Mouse (Mus musculus): Measurements from ENCODE around the gene Nlgn2.

DNA sequence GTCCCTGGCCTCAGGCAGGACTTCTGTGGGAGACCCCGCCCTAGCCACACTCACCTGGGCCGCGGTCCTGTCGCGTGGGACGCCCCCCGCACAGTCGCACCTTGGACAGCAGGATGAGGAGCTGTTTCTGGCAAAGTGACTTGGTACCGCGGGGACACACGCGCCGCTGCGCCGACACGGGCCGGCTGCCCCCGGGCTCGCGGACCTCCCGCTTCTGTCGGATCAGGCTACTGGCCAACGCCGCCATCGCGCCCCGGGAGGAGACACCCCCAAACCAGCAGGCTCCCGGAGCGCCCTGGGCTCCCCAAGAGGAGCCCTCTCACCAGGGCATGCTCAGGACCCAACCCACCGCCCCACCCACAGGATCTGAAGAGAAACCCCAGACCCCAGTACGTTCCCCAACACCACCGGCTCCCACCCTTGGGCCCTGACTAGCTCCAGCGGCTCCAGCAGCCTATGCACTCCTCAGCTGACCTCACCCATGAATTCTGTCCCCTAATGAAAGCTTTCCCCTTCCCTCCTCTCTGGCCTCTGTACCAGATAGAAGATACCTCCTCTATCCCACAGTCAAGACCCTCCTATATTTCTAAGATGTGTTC is 36.1 kb downstream of the Nlgn2 start, which contains the start of gene Fgf11:
- TF ChIP-seq MAZ (IDR thresholded peaks at IDR 0.05; ENCODE audit: low read depth, low read length) (no peak), RAD21 (IDR thresholded peaks at IDR 0.05; ENCODE audit: low read depth, low read length) (no peak), CTCF (conservative IDR thresholded peaks at IDR 0.05 in 1 of 2, IDR thresholded peaks at IDR 0.05 in 1 of 2; ENCODE audit: low read depth in 2 of 2, low read length in 2 of 2) (no peak), UBTF (IDR thresholded peaks at IDR 0.05; ENCODE audit: low read depth, low read length) (no peak), RCOR1 (conservative IDR thresholded peaks at IDR 0.05; ENCODE audit: low read depth, low read length) (no peak), PAX5 (IDR thresholded peaks at IDR 0.05; ENCODE audit: low read length) (no peak)
